Mouse (Mus musculus) erythroblast, embryonic 14.5 days (primary cell): ENCODE data around the gene Spaca9. TPM values are rescaled to one million over a fixed set of nuclear protein-coding genes. Genes with fewer than 3 reads are reported as not detected.

Experiments used
- H3K27me3 ChIP-seq: 2 replicates; pipeline ENCODE4 v1.6.1; 2012; ENCODE audit warnings: inconsistent platforms; ENCODE audit not compliant: control insufficient read depth
- H3K36me3 ChIP-seq: 2 replicates; pipeline ENCODE4 v1.6.1; 2012; ENCODE audit warnings: mild to moderate bottlenecking, inconsistent platforms; ENCODE audit not compliant: control insufficient read depth
- H3K4me1 ChIP-seq: 2 replicates; pipeline ENCODE4 v1.6.1; 2012; ENCODE audit warnings: inconsistent platforms; ENCODE audit not compliant: control insufficient read depth
- H3K4me3 ChIP-seq: replicated peaks from 2 replicates; pipeline ENCODE3; 2012; ENCODE audit warnings: moderate library complexity, mild to moderate bottlenecking, inconsistent platforms
- H3K9me3 ChIP-seq: 2 replicates; pipeline ENCODE4 v1.6.1; 2012; ENCODE audit warnings: low read length, inconsistent platforms, mixed read lengths; ENCODE audit not compliant: control insufficient read depth
- GATA1 ChIP-seq: IDR thresholded peaks from 2 replicates; pipeline ENCODE4 v1.6.1; 2012; ENCODE audit warnings: low read length, inconsistent platforms, mixed read lengths
- TAL1 ChIP-seq: IDR thresholded peaks from 3 replicates; pipeline ENCODE4 v1.6.1; 2012; ENCODE audit warnings: low read length, inconsistent platforms, mixed read lengths
- polyA plus RNA-seq: library from polyadenylated mRNA; stranded (reverse); fragments of >175 nt; gene quantifications from 2 replicates; pipeline ENCODE4 v1.2.3, GENCODE M21; 2012

The Spaca9 gene
- polyA plus RNA-seq: not detected in 2 replicates

- no peaks in the 10 kb centered on the region for H3K9me3 ChIP-seq
- peak within 1 kb of the TSS; percentile 64 for H3K4me3 ChIP-seq
- H3K36me3 ChIP-seq: no peaks in the 10 kb centered on the region
- peaks cover 28% of the 10 kb centered on the region for H3K27me3 ChIP-seq
- H3K4me1 ChIP-seq: peaks cover 38% of the 10 kb centered on the region
- TF ChIP-seq GATA1 (no peak), TAL1 (no peak)
These were observed at the start of gene Spaca9, which contains the start of gene Ak8 for GRCm38 (mm10) chr2:28699361-28700335. TSS of gene Spaca9 (minus strand) at chr2:28699727. TSS of gene Ak8 (plus strand) at chr2:28700164.

- Histone ChIP-seq H3K4me3 (no peak overlapping the region), H3K9me3 (no peaks in the 10 kb centered on the region), H3K27me3 (peaks cover 38% of the 10 kb centered on the region), H3K4me1 (no peaks in the 10 kb centered on the region), H3K36me3 (no peaks in the 10 kb centered on the region)
- TF ChIP-seq GATA1: no peak
- no peak for TF ChIP-seq TAL1
These were observed 48.2 kb upstream of the Spaca9 start for GRCm38 (mm10) chr2:28747705-28748104.

GRCm38 (mm10) chr2:28746682-28747332, 47.3 kb upstream of the Spaca9 start:
- Histone ChIP-seq H3K36me3 (no peaks in the 10 kb centered on the region), H3K9me3 (no peaks in the 10 kb centered on the region), H3K4me3 (no peak overlapping the region), H3K4me1 (no peaks in the 10 kb centered on the region), H3K27me3 (peaks cover 29% of the 10 kb centered on the region)
- TF ChIP-seq GATA1 (no peak), TAL1 (no peak)

- no peaks in the 10 kb centered on the region for H3K9me3 ChIP-seq
- H3K4me3 ChIP-seq: no peak overlapping the region
- TF ChIP-seq TAL1 (no peak), GATA1 (no peak)
- no peaks in the 10 kb centered on the region for H3K4me1 ChIP-seq
- H3K27me3 ChIP-seq: no peaks in the 10 kb centered on the region; the same call in 1 of the 2 replicates
- no peaks in the 10 kb centered on the region for H3K36me3 ChIP-seq
These were observed 43.2 kb upstream of the Spaca9 start for GRCm38 (mm10) chr2:28742701-28743100.

GRCm38 (mm10) chr2:28740159-28740558, 40.6 kb upstream of the Spaca9 start:
- Histone ChIP-seq H3K4me3 (no peak overlapping the region), H3K27me3 (no peaks in the 10 kb centered on the region; the same call in 1 of the 2 replicates), H3K9me3 (no peaks in the 10 kb centered on the region), H3K36me3 (no peaks in the 10 kb centered on the region), H3K4me1 (no peaks in the 10 kb centered on the region)
- TF ChIP-seq GATA1 (no peak), TAL1 (no peak)

GRCm38 (mm10) chr2:28737112-28737511, 37.6 kb upstream of the Spaca9 start:
- Histone ChIP-seq H3K27me3 (no peaks in the 10 kb centered on the region; the same call in 1 of the 2 replicates), H3K4me1 (no peaks in the 10 kb centered on the region), H3K9me3 (no peaks in the 10 kb centered on the region), H3K36me3 (no peaks in the 10 kb centered on the region), H3K4me3 (no peak overlapping the region)
- TF ChIP-seq TAL1: no peak

GRCm38 (mm10) chr2:28730676-28731075, 31.1 kb upstream of the Spaca9 start:
- no peaks in the 10 kb centered on the region for H3K36me3 ChIP-seq
- no peaks in the 10 kb centered on the region for H3K9me3 ChIP-seq
- TF ChIP-seq TAL1: no peak
- no peak for TF ChIP-seq GATA1
- no peak overlapping the region for H3K4me3 ChIP-seq
- H3K27me3 ChIP-seq: peaks cover 3% of the 10 kb centered on the region; the same call in 1 of the 2 replicates
- H3K4me1 ChIP-seq: no peaks in the 10 kb centered on the region

GRCm38 (mm10) chr2:28727786-28728404, 28.4 kb upstream of the Spaca9 start:
- H3K27me3 ChIP-seq: peaks cover 3% of the 10 kb centered on the region; the same call in 1 of the 2 replicates
- no peaks in the 10 kb centered on the region for H3K4me1 ChIP-seq
- no peaks in the 10 kb centered on the region for H3K9me3 ChIP-seq
- no peaks in the 10 kb centered on the region for H3K36me3 ChIP-seq
- TF ChIP-seq TAL1: no peak
- TF ChIP-seq GATA1: no peak
- H3K4me3 ChIP-seq: no peak overlapping the region

- Histone ChIP-seq H3K4me1 (no peaks in the 10 kb centered on the region), H3K4me3 (no peak overlapping the region), H3K9me3 (no peaks in the 10 kb centered on the region), H3K36me3 (no peaks in the 10 kb centered on the region), H3K27me3 (peaks cover 3% of the 10 kb centered on the region; the same call in 1 of the 2 replicates)
- TF ChIP-seq TAL1 (no peak), GATA1 (no peak)
These were observed 24.4 kb upstream of the Spaca9 start for GRCm38 (mm10) chr2:28723912-28724311.
